Mouse (Mus musculus) heart, postnatal 4 days (tissue): ENCODE data around the gene Gm17535. TPM values are rescaled to one million over a fixed set of nuclear protein-coding genes. Genes with fewer than 3 reads are reported as not detected.
A peak's percentile ranks its signal among the peaks of the same experiment; 100 is the strongest.
"Not testable (repeated sequence)": the region's sequence is repeated elsewhere in the genome, so short reads cannot be mapped to it uniquely, and the experiment has no call there.

ENCODE experiments used
- DNase-seq: peaks from one replicate; pipeline ENCODE4 v3.0.0; 2021
- total RNA-seq, 2 experiments: library from RNA; stranded (reverse); gene quantifications; 2 replicates each; pipeline ENCODE4 v1.2.3; 2021

Gene Gm17535
- not detected for total RNA-seq

DNA sequence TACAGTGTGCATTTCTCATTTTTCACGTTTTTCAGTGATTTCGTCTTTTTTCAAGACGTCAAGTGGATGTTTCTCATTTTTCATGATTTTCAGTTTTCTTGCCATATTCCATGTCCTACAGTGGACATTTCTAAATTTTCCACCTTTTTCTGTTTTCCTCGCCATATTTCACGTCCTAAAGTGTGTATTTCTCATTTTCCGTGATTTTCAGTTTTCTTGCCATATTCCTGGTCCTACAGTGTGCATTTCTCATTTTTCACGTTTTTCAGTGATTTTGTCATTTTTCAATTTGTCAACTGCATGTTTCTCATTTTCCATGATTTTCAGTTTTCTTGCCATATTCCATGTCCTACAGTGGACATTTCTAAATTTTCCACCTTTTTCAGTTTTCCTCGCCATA lies at the start of gene Gm17535:
Gene Gm17535, plus strand, starts transcription at position 301 of the 400 bp plus-strand sequence.
- DNase-seq: not testable (repeated sequence)

- DNase-seq: not testable (repeated sequence)
Observed at GRCm38 (mm10) chr9:3000445-3000972, 33.9 kb upstream of the Gm17535 start, which contains the start of gene Gm10722. TSS of gene Gm10722 (plus strand) at chr9:3000922.

GRCm38 (mm10) chr9:3001006-3001405 lies 33.4 kb upstream of the Gm17535 start:
- DNase-seq: peak; percentile 18

DNA sequence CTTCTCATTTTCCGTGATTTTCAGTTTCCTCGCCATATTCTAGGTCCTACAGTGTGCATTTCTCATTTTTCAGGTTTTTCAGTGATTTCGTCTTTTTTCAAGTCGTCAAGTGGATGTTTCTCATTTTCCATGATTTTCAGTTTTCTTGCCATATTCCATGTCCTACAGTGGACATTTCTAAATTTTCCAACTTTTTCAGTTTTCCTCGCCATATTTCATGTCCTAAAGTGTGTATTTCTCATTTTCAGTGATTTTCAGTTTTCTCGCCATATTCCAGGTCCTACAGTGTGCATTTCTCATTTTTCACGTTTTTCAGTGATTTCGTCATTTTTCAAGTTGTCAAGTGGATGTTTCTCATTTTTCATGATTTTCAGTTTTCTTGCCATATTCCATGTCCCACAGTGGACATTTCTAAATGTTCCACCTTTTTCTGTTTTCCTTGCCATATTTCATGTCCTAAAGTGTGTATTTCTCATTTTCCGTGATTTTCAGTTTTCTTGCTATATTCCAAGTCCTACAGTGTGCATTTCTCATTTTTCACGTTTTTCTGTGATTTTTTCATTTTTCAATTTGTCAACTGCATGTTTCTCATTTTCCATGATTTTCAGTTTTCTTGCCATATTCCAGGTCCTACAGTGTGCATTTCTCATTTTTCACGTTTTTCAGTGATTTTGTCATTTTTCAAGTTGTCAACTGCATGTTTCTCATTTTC lies 32.3 kb upstream of the Gm17535 start:
- DNase-seq: peak; percentile 99

GRCm38 (mm10) chr9:3002794-3003396 lies 31.5 kb upstream of the Gm17535 start, which contains the start of gene Gm11168:
TSS of gene Gm11168 (plus strand) at chr9:3003346.
- DNase-seq: not testable (repeated sequence)

GRCm38 (mm10) chr9:3006179-3006578 lies 28.2 kb upstream of the Gm17535 start:
- DNase-seq: not testable (repeated sequence)

GRCm38 (mm10) chr9:3006636-3007035 lies 27.8 kb upstream of the Gm17535 start:
- DNase-seq: peak; percentile 89

- not testable (repeated sequence) for DNase-seq
Observed at GRCm38 (mm10) chr9:3007272-3007671, 27.1 kb upstream of the Gm17535 start.

DNA sequence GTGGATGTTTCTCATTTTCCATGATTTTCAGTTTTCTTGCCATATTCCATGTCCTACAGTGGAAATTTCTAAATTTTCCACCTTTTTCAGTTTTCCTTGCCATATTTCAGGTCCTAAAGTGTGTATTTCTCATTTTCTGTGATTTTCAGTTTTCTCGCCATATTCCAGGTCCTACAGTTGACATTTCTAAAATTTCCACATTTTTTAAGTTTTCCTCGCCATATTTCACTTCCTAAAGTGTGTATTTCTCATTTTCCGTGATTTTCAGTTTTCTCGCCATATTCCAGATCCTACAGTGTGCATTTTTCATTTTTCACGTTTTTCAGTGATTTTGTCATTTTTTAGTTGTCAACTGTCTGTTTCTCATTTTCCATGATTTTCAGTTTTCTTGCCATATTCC lies 25.1 kb upstream of the Gm17535 start:
- not testable (repeated sequence) for DNase-seq

- DNase-seq: not testable (repeated sequence)
Observed at GRCm38 (mm10) chr9:3012054-3012621, 22.3 kb upstream of the Gm17535 start.

DNA sequence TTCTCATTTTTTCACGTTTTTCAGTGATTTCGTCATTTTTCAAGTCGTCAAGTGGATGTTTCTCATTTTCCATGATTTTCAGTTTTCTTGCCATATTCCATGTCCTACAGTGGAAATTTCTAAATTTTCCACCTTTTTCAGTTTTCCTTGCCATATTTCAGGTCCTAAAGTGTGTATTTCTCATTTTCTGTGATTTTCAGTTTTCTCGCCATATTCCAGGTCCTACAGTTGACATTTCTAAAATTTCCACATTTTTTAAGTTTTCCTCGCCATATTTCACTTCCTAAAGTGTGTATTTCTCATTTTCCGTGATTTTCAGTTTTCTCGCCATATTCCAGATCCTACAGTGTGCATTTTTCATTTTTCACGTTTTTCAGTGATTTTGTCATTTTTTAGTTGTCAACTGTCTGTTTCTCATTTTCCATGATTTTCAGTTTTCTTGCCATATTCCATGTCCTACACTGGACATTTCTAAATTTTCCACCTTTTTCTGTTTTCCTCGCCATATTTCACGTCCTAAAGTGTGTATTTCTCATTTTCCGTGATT lies 21.6 kb upstream of the Gm17535 start, which contains the start of gene Gm10721:
Gene Gm10721, plus strand, starts transcription at position 408 of the 547 bp plus-strand sequence.
- not testable (repeated sequence) for DNase-seq

DNA sequence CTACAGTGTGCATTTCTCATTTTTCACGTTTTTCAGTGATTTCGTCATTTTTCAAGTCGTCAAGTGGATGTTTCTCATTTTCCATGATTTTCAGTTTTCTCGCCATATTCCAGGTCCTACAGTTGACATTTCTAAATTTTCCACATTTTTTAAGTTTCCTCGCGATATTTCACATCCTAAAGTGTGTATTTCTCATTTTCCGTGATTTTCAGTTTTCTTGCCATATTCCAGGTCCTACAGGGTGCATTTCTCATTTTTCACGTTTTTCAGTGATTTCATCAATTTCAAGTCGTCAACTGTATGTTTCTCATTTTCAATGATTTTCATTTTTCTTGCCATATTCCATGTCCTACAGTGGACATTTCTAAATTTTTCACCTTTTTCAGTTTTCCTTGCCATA lies 19.0 kb upstream of the Gm17535 start, which contains the start of gene Gm10720:
Gene Gm10720, plus strand, starts transcription at position 301 of the 400 bp plus-strand sequence.
- not testable (repeated sequence) for DNase-seq

- DNase-seq: not testable (repeated sequence)
Observed at GRCm38 (mm10) chr9:3015896-3016295, 18.5 kb upstream of the Gm17535 start.

DNA sequence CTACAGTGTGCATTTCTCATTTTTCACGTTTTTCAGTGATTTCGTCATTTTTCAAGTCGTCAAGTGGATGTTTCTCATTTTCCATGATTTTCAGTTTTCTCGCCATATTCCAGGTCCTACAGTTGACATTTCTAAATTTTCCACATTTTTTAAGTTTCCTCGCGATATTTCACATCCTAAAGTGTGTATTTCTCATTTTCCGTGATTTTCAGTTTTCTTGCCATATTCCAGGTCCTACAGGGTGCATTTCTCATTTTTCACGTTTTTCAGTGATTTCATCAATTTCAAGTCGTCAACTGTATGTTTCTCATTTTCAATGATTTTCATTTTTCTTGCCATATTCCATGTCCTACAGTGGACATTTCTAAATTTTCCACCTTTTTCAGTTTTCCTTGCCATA lies 17.3 kb upstream of the Gm17535 start, which contains the start of gene Gm10719:
Gene Gm10719, plus strand, starts transcription at position 301 of the 400 bp plus-strand sequence.
- DNase-seq: not testable (repeated sequence)

DNA sequence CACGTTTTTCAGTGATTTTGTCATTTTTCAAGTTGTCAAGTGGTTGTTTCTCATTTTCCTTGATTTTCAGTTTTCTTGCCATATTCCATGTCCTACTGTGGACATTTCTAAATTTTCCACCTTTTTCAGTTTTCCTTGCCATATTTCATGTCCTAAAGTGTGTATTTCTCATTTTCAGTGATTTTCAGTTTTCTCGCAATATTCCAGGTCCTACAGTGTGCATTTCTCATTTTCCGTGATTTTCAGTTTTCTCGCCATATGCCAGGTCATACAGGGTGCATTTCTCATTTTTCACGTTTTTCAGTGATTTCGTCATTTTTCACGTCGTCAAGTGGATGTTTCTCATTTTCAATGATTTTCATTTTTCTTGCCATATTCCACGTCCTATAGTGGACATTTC lies 15.5 kb upstream of the Gm17535 start:
- not testable (repeated sequence) for DNase-seq

GRCm38 (mm10) chr9:3019835-3020727 lies 14.3 kb upstream of the Gm17535 start:
- DNase-seq: peak; percentile 65

GRCm38 (mm10) chr9:3022316-3023008 lies 11.9 kb upstream of the Gm17535 start:
- peak; percentile 75 for DNase-seq

- peak; percentile 9 for DNase-seq
Observed at GRCm38 (mm10) chr9:3023312-3023984, 11.0 kb upstream of the Gm17535 start, which contains the start of gene Gm10718. TSS of gene Gm10718 (plus strand) at chr9:3023547.

DNA sequence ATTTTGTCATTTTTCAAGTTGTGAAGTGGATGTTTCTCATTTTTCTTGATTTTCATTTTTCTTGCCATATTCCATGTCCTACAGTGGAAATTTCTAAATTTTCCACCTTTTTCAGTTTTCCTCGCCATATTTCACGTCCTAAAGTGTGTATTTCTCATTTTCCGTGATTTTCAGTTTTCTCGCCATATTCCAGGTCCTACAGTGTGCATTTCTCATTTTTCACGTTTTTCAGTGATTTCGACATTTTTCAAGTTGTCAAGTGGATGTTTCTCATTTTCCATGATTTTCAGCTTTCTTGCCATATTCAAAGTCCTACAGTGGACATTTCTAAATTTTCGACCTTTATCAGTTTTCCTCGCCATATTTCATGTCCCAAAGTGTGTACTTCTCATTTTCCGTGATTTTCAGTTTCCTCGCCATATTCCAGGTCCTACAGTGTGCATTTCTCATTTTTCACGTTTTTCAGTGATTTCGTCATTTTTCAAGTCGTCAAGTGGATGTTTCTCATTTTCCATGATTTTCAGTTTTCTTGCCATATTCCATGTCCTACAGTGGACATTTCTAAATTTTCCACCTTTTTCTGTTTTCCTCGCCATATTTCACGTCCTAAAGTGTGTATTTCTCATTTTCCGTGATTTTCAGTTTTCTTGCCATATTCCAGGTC lies 10.3 kb upstream of the Gm17535 start:
- DNase-seq: peak; percentile 77
